Mouse (Mus musculus): Measurements from ENCODE around the gene Nlrp9b.
"Not testable (repeated sequence)": the region's sequence is repeated elsewhere in the genome, so short reads cannot be mapped to it uniquely, and the experiment has no call there.

The Nlrp9b gene

GRCm38 (mm10) chr7:20099380-20099779, 108.1 kb downstream of the Nlrp9b start, which contains the start of gene Vmn1r91:
TSS of gene Vmn1r91 (plus strand) at chr7:20099680.
- in situ Hi-C loops (cut with MboI, MseI) = loop anchor here (25.0 kb wide), 1 partner anchor 663 kb away; the partner anchor contains the start of gene Vmn1r112

- in situ Hi-C loops (cut with MboI, MseI) = not testable (repeated sequence)
Observed at GRCm38 (mm10) chr7:20122479-20122878, 131.2 kb downstream of the Nlrp9b start, which contains the start of gene Gm16442. TSS of gene Gm16442 (minus strand) at chr7:20122579.

Data from regulatory T cell (primary cell).